Mouse (Mus musculus): ENCODE measurements around the gene Sntg2. TPM values are rescaled to one million over a fixed set of nuclear protein-coding genes. Genes with fewer than 3 reads are reported as not detected.

The Sntg2 gene
- polyA plus RNA-seq, 1 experiment from 2014 or later: 2.2 TPM

GRCm38 (mm10) chr12:30240891-30241290 lies 132.3 kb downstream of the Sntg2 start:
- no peaks in the 10 kb centered on the region for H3K27me3 ChIP-seq (ENCODE audit: control insufficient read depth, insufficient read depth, low read length)
- H3K4me2 ChIP-seq (ENCODE audit: low read depth, severe bottlenecking): no peak overlapping the region
- no peaks in the 10 kb centered on the region for H3K4me1 ChIP-seq (ENCODE audit: control insufficient read depth, insufficient read depth, low read length)
- H3K4me3 ChIP-seq (ENCODE audit: low read depth, low read length): no peak overlapping the region
- 87% methylated on average over 3 of the region's 3 CpGs for WGBS
- no peaks in the 10 kb centered on the region for H3K9me3 ChIP-seq (ENCODE audit: control insufficient read depth, low read length)
- no peak overlapping the region for H3K9ac ChIP-seq (ENCODE audit: low read length)
- no peak for DNase-seq (ENCODE audit: low spot score)
- no peaks in the 10 kb centered on the region for H3K36me3 ChIP-seq (ENCODE audit: control insufficient read depth, insufficient read depth, low read length)
- no peak overlapping the region for H3K27ac ChIP-seq (replicated peaks; ENCODE audit: low read depth, low read length)
- ATAC-seq (ENCODE audit: insufficient number of reproducible peaks, low FRiP score, low TSS enrichment, low read depth): no peak

GRCm38 (mm10) chr12:30234940-30235339 lies 138.2 kb downstream of the Sntg2 start:
- DNase-seq (ENCODE audit: low spot score): no peak
- no peaks in the 10 kb centered on the region for H3K4me1 ChIP-seq (ENCODE audit: control insufficient read depth, insufficient read depth, low read length)
- H3K9me3 ChIP-seq (ENCODE audit: control insufficient read depth, low read length): no peaks in the 10 kb centered on the region
- WGBS: 87% methylated on average over 2 of the region's 2 CpGs
- ATAC-seq (ENCODE audit: insufficient number of reproducible peaks, low FRiP score, low TSS enrichment, low read depth): no peak
- no peak overlapping the region for H3K4me3 ChIP-seq (ENCODE audit: low read depth, low read length)
- H3K4me2 ChIP-seq (ENCODE audit: low read depth, severe bottlenecking): no peak overlapping the region
- no peak overlapping the region for H3K9ac ChIP-seq (ENCODE audit: low read length)
- H3K36me3 ChIP-seq (ENCODE audit: control insufficient read depth, insufficient read depth, low read length): no peaks in the 10 kb centered on the region
- H3K27ac ChIP-seq (replicated peaks; ENCODE audit: low read depth, low read length): no peak overlapping the region
- no peaks in the 10 kb centered on the region for H3K27me3 ChIP-seq (ENCODE audit: control insufficient read depth, insufficient read depth, low read length)

- Histone ChIP-seq H3K4me1 (ENCODE audit: control insufficient read depth, insufficient read depth, low read length) (no peaks in the 10 kb centered on the region), H3K9ac (ENCODE audit: low read length) (no peak overlapping the region), H3K36me3 (ENCODE audit: control insufficient read depth, insufficient read depth, low read length) (no peaks in the 10 kb centered on the region), H3K4me3 (ENCODE audit: low read depth, low read length) (no peak overlapping the region), H3K9me3 (ENCODE audit: control insufficient read depth, low read length) (no peaks in the 10 kb centered on the region), H3K27me3 (ENCODE audit: control insufficient read depth, insufficient read depth, low read length) (no peaks in the 10 kb centered on the region), H3K27ac (replicated peaks; ENCODE audit: low read depth, low read length) (no peak overlapping the region), H3K4me2 (ENCODE audit: low read depth, severe bottlenecking) (no peak overlapping the region)
- WGBS: 93% methylated on average over 4 of the region's 4 CpGs
- ATAC-seq (ENCODE audit: insufficient number of reproducible peaks, low FRiP score, low TSS enrichment, low read depth) (no peak), DNase-seq (ENCODE audit: low spot score) (no peak)
Observed at GRCm38 (mm10) chr12:30228004-30228403, 145.2 kb downstream of the Sntg2 start.

GRCm38 (mm10) chr12:30226247-30226646 lies 146.9 kb downstream of the Sntg2 start:
- Histone ChIP-seq H3K36me3 (ENCODE audit: control insufficient read depth, insufficient read depth, low read length) (no peaks in the 10 kb centered on the region), H3K4me1 (ENCODE audit: control insufficient read depth, insufficient read depth, low read length) (no peaks in the 10 kb centered on the region), H3K9ac (ENCODE audit: low read length) (no peak overlapping the region), H3K4me2 (ENCODE audit: low read depth, severe bottlenecking) (no peak overlapping the region), H3K27me3 (ENCODE audit: control insufficient read depth, insufficient read depth, low read length) (no peaks in the 10 kb centered on the region), H3K9me3 (ENCODE audit: control insufficient read depth, low read length) (no peaks in the 10 kb centered on the region), H3K4me3 (ENCODE audit: low read depth, low read length) (no peak overlapping the region), H3K27ac (replicated peaks; ENCODE audit: low read depth, low read length) (no peak overlapping the region)
- 89% methylated on average over 5 of the region's 5 CpGs for WGBS
- ATAC-seq (ENCODE audit: insufficient number of reproducible peaks, low FRiP score, low TSS enrichment, low read depth) (no peak), DNase-seq (ENCODE audit: low spot score) (no peak)

- no peak overlapping the region for H3K9ac ChIP-seq (ENCODE audit: low read length)
- no peaks in the 10 kb centered on the region for H3K36me3 ChIP-seq (ENCODE audit: control insufficient read depth, insufficient read depth, low read length)
- 93% methylated on average over 6 of the region's 6 CpGs for WGBS
- H3K27ac ChIP-seq (replicated peaks; ENCODE audit: low read depth, low read length): no peak overlapping the region
- H3K4me3 ChIP-seq (ENCODE audit: low read depth, low read length): no peak overlapping the region
- no peaks in the 10 kb centered on the region for H3K4me1 ChIP-seq (ENCODE audit: control insufficient read depth, insufficient read depth, low read length)
- ATAC-seq (ENCODE audit: insufficient number of reproducible peaks, low FRiP score, low TSS enrichment, low read depth): no peak
- H3K27me3 ChIP-seq (ENCODE audit: control insufficient read depth, insufficient read depth, low read length): no peaks in the 10 kb centered on the region
- H3K9me3 ChIP-seq (ENCODE audit: control insufficient read depth, low read length): no peaks in the 10 kb centered on the region
- no peak for DNase-seq (ENCODE audit: low spot score)
- no peak overlapping the region for H3K4me2 ChIP-seq (ENCODE audit: low read depth, severe bottlenecking)
Observed at GRCm38 (mm10) chr12:30216762-30217441, 156.3 kb downstream of the Sntg2 start.

- H3K4me2 ChIP-seq (ENCODE audit: low read depth, severe bottlenecking): no peak overlapping the region
- no peak overlapping the region for H3K9ac ChIP-seq (ENCODE audit: low read length)
- DNase-seq (ENCODE audit: low spot score): no peak
- no peak for ATAC-seq (ENCODE audit: insufficient number of reproducible peaks, low FRiP score, low TSS enrichment, low read depth)
- H3K4me1 ChIP-seq (ENCODE audit: control insufficient read depth, insufficient read depth, low read length): no peaks in the 10 kb centered on the region
- WGBS: 78% methylated on average over 2 of the region's 2 CpGs
- no peaks in the 10 kb centered on the region for H3K9me3 ChIP-seq (ENCODE audit: control insufficient read depth, low read length)
- no peaks in the 10 kb centered on the region for H3K36me3 ChIP-seq (ENCODE audit: control insufficient read depth, insufficient read depth, low read length)
- no peak overlapping the region for H3K27ac ChIP-seq (replicated peaks; ENCODE audit: low read depth, low read length)
- H3K27me3 ChIP-seq (ENCODE audit: control insufficient read depth, insufficient read depth, low read length): no peaks in the 10 kb centered on the region
- H3K4me3 ChIP-seq (ENCODE audit: low read depth, low read length): no peak overlapping the region
Observed at GRCm38 (mm10) chr12:30214761-30215160, 158.4 kb downstream of the Sntg2 start.

- Histone ChIP-seq H3K4me3 (ENCODE audit: low read depth, low read length) (no peak overlapping the region), H3K27ac (replicated peaks; ENCODE audit: low read depth, low read length) (no peak overlapping the region), H3K4me1 (ENCODE audit: control insufficient read depth, insufficient read depth, low read length) (no peaks in the 10 kb centered on the region), H3K36me3 (ENCODE audit: control insufficient read depth, insufficient read depth, low read length) (no peaks in the 10 kb centered on the region), H3K9ac (ENCODE audit: low read length) (no peak overlapping the region), H3K27me3 (ENCODE audit: control insufficient read depth, insufficient read depth, low read length) (no peaks in the 10 kb centered on the region), H3K9me3 (ENCODE audit: control insufficient read depth, low read length) (no peaks in the 10 kb centered on the region), H3K4me2 (ENCODE audit: low read depth, severe bottlenecking) (no peak overlapping the region)
- DNase-seq (ENCODE audit: low spot score): no peak
- whole genome bisulfite sequencing: 91% methylated on average over 2 of the region's 2 CpGs
- no peak for ATAC-seq (ENCODE audit: insufficient number of reproducible peaks, low FRiP score, low TSS enrichment, low read depth)
Observed at GRCm38 (mm10) chr12:30210388-30210787, 162.8 kb downstream of the Sntg2 start.

- Histone ChIP-seq H3K27me3 (ENCODE audit: control insufficient read depth, insufficient read depth, low read length) (no peaks in the 10 kb centered on the region), H3K9me3 (ENCODE audit: control insufficient read depth, low read length) (no peaks in the 10 kb centered on the region), H3K4me2 (ENCODE audit: low read depth, severe bottlenecking) (no peak overlapping the region), H3K36me3 (ENCODE audit: control insufficient read depth, insufficient read depth, low read length) (no peaks in the 10 kb centered on the region), H3K4me3 (ENCODE audit: low read depth, low read length) (no peak overlapping the region), H3K9ac (ENCODE audit: low read length) (no peak overlapping the region), H3K27ac (replicated peaks; ENCODE audit: low read depth, low read length) (no peak overlapping the region), H3K4me1 (ENCODE audit: control insufficient read depth, insufficient read depth, low read length) (no peaks in the 10 kb centered on the region)
- ATAC-seq (ENCODE audit: insufficient number of reproducible peaks, low FRiP score, low TSS enrichment, low read depth) (no peak), DNase-seq (ENCODE audit: low spot score) (no peak)
- 57% methylated on average over 2 of the region's 2 CpGs for WGBS
Observed at GRCm38 (mm10) chr12:30208527-30208926, 164.6 kb downstream of the Sntg2 start.

GRCm38 (mm10) chr12:30208087-30208486 lies 165.1 kb downstream of the Sntg2 start:
- Histone ChIP-seq H3K4me1 (ENCODE audit: control insufficient read depth, insufficient read depth, low read length) (no peaks in the 10 kb centered on the region), H3K4me2 (ENCODE audit: low read depth, severe bottlenecking) (no peak overlapping the region), H3K27me3 (ENCODE audit: control insufficient read depth, insufficient read depth, low read length) (no peaks in the 10 kb centered on the region), H3K9ac (ENCODE audit: low read length) (no peak overlapping the region), H3K27ac (replicated peaks; ENCODE audit: low read depth, low read length) (no peak overlapping the region), H3K9me3 (ENCODE audit: control insufficient read depth, low read length) (no peaks in the 10 kb centered on the region), H3K4me3 (ENCODE audit: low read depth, low read length) (no peak overlapping the region), H3K36me3 (ENCODE audit: control insufficient read depth, insufficient read depth, low read length) (no peaks in the 10 kb centered on the region)
- ATAC-seq (ENCODE audit: insufficient number of reproducible peaks, low FRiP score, low TSS enrichment, low read depth) (no peak), DNase-seq (ENCODE audit: low spot score) (no peak)
- 83% methylated on average over 5 of the region's 5 CpGs for WGBS

Measured in limb, embryonic 11.5 days (tissue).